Mouse (Mus musculus): ENCODE results near the gene Slc25a13. TPM values are rescaled to one million over a fixed set of nuclear protein-coding genes. Genes with fewer than 3 reads are reported as not detected.

Slc25a13 gene
- 35.0 and 41.1 TPM in 2 replicates for polyA plus RNA-seq (2015; fragmentation: Nextera tagmentation; extraction: Ambion mirVana)

DNA sequence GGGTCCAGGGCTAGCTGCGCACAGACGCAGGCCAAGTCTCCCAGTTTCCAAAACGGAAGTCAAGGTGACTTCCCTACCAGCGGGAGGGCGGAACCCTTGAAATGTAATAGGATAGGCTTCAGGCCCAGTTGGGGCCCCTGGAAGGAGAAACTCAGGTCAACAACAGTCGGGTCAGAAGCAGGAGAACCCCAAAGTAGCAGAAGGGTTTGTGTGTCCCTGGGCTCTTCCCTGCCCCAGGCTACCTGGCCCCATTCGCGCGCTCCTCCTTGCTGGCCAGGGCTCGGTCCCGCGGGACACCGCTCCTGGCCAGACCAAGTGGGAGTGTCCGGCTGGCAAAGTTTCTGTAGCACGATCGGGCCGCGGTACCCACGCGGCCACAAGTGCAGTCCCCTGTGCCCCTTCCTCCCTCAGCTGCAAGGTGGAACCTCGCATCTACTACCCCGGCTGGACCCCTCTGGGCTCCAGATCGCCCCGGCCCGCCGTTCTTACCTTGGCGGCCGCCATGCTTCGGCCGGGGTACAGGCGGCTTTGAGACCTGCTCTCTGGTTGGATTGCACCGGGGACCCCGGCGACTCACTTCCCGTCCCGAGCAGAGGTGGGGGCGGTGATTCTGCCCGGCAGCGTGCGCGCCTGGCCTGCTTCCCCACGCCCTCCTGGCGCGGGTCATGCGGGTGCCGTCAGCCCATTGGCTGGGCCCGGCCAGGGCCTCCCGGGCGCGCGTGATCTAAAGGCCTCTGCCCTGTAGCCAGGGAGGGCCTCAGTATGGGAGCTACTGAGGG, at the start of gene Slc25a13:
Slc25a13 (minus strand) TSS at position 667 of the 779 bp plus-strand sequence.
- Histone ChIP-seq H3K9ac (peak within 1 kb of the TSS; percentile 64), H3K4me2 (peak within 1 kb of the TSS; percentile 88), H3K4me3 (replicated peaks) (peak within 1 kb of the TSS; percentile 71), H3K9me3 (replicated peaks) (no peaks in the 10 kb centered on the region), H3K36me3 (replicated peaks) (no peaks in the 10 kb centered on the region), H3K27me3 (no peaks in the 10 kb centered on the region), H3K4me1 (replicated peaks) (peaks cover 15% of the 10 kb centered on the region), H3K27ac (replicated peaks) (peak within 1 kb of the TSS; percentile 73)
- peak; percentile 86 for ATAC-seq (ENCODE audit: insufficient read depth)
- WGBS (ENCODE audit: insufficient replicate concordance): 0% methylated on average over 51 of the region's 51 CpGs

DNA sequence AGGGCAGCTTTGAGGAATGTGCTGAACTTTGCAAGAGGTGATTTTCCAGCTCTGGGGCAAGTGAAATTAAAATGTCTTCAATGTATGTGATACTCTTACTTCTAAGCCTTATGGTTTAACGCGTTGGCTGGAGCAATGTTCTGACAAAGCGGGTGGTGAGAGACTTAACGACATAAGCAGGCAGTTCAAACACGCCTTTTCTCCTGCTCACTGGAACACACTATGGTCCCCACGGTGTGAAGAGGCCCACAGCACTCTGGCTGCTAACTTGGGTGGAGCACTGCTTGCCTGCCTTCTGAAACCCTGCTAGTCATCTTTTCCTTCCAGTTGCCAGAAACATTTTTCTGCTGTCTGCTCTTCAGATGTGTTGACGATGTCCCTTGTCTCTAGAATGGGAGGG, 48.8 kb upstream of the Slc25a13 start:
- no peak overlapping the region for H3K4me3 ChIP-seq (replicated peaks)
- no peaks in the 10 kb centered on the region for H3K9me3 ChIP-seq (replicated peaks)
- no peak overlapping the region for H3K9ac ChIP-seq
- 77% methylated on average over 7 of the region's 7 CpGs for WGBS (ENCODE audit: insufficient replicate concordance)
- no peak overlapping the region for H3K4me2 ChIP-seq
- no peaks in the 10 kb centered on the region for H3K4me1 ChIP-seq (replicated peaks)
- H3K36me3 ChIP-seq (replicated peaks): no peaks in the 10 kb centered on the region
- no peak overlapping the region for H3K27ac ChIP-seq (replicated peaks)
- no peaks in the 10 kb centered on the region for H3K27me3 ChIP-seq
- no peak for ATAC-seq (ENCODE audit: insufficient read depth)

DNA sequence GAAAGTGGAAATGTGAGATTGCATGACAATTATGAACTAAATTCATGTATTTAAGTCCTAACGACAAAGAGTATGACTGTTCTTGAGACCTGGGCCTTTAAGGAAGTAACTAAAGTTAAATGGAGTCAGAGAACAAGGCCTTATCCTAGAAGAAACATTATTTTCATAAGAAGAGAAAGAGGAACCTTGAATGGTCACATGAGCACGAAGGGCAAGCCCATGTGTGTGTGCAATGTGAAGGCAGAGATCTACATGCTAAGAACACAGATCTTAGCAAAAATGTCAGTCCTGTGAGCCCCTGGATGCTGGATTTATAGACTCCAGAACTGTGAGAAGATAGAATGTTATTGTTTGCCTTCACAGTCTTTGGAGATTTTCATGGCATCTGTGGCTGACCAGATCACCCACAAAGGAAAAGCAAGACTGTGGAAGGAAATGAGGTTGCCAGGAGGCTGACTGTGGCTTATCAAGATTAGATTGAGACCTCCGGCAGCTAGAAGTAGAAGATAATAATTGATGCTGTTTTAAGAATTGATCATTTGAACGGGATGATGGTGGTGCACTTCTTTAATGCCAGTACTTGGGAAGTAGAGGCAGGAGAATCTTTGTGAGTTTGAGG, 46.4 kb upstream of the Slc25a13 start:
- ATAC-seq (ENCODE audit: insufficient read depth): no peak
- 20% methylated on average over 4 of the region's 4 CpGs for WGBS (ENCODE audit: insufficient replicate concordance)
- no peak overlapping the region for H3K27ac ChIP-seq (replicated peaks)
- H3K36me3 ChIP-seq (replicated peaks): no peaks in the 10 kb centered on the region
- no peak overlapping the region for H3K4me3 ChIP-seq (replicated peaks)
- no peaks in the 10 kb centered on the region for H3K27me3 ChIP-seq
- no peaks in the 10 kb centered on the region for H3K9me3 ChIP-seq (replicated peaks)
- H3K4me2 ChIP-seq: no peak overlapping the region
- H3K4me1 ChIP-seq (replicated peaks): no peaks in the 10 kb centered on the region
- no peak overlapping the region for H3K9ac ChIP-seq

- Histone ChIP-seq H3K36me3 (replicated peaks) (no peaks in the 10 kb centered on the region), H3K9ac (no peak overlapping the region)
- 58% methylated on average over 4 of the region's 4 CpGs for WGBS (ENCODE audit: insufficient replicate concordance)
Measured at GRCm38 (mm10) chr6:6260917-6261316, 43.9 kb upstream of the Slc25a13 start.

DNA sequence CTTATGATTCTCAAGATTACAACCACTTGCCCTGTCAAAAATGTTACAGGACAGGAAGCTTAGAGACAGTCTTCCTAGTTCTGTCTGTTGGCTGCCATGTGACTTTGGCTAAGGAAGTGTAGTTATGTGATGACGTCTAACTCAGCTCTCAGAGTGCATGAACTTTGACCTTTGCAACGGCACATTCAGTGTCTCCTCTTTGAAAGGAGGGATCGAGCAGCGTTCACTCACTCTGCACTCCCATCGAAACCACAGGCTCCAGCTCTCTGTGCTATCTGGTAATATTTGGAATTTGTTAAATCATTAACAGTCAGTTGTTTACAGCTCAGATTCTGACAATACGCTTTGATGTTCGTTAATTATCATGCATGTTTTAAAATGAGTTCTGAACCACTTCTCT, 31.5 kb upstream of the Slc25a13 start:
- H3K4me3 ChIP-seq (replicated peaks): no peak overlapping the region
- H3K4me2 ChIP-seq: no peak overlapping the region
- ATAC-seq (ENCODE audit: insufficient read depth): no peak
- no peaks in the 10 kb centered on the region for H3K27me3 ChIP-seq
- no peaks in the 10 kb centered on the region for H3K9me3 ChIP-seq (replicated peaks)
- H3K36me3 ChIP-seq (replicated peaks): no peaks in the 10 kb centered on the region
- 56% methylated on average over 7 of the region's 7 CpGs for WGBS (ENCODE audit: insufficient replicate concordance)
- no peak overlapping the region for H3K27ac ChIP-seq (replicated peaks)
- no peak overlapping the region for H3K9ac ChIP-seq
- H3K4me1 ChIP-seq (replicated peaks): no peaks in the 10 kb centered on the region

More at GRCm38 (mm10) chr6:6260917-6261316, 43.9 kb upstream of the Slc25a13 start:
- H3K27ac ChIP-seq (replicated peaks): no peak overlapping the region
- no peak overlapping the region for H3K4me2 ChIP-seq
- no peaks in the 10 kb centered on the region for H3K9me3 ChIP-seq (replicated peaks)
- H3K27me3 ChIP-seq: no peaks in the 10 kb centered on the region
- no peak for ATAC-seq (ENCODE audit: insufficient read depth)
- no peaks in the 10 kb centered on the region for H3K4me1 ChIP-seq (replicated peaks)
- H3K4me3 ChIP-seq (replicated peaks): no peak overlapping the region

GRCm38 (mm10) chr6:6243828-6244227, 26.9 kb upstream of the Slc25a13 start:
- H3K9ac ChIP-seq: no peak overlapping the region
- H3K36me3 ChIP-seq (replicated peaks): no peaks in the 10 kb centered on the region
- H3K27me3 ChIP-seq: no peaks in the 10 kb centered on the region
- no peaks in the 10 kb centered on the region for H3K4me1 ChIP-seq (replicated peaks)
- no peak overlapping the region for H3K4me2 ChIP-seq
- no peak for ATAC-seq (ENCODE audit: insufficient read depth)
- no peak overlapping the region for H3K4me3 ChIP-seq (replicated peaks)
- no peak overlapping the region for H3K27ac ChIP-seq (replicated peaks)
- no peaks in the 10 kb centered on the region for H3K9me3 ChIP-seq (replicated peaks)
- WGBS (ENCODE audit: insufficient replicate concordance): 35% methylated on average over 1 of the region's 1 CpGs

DNA sequence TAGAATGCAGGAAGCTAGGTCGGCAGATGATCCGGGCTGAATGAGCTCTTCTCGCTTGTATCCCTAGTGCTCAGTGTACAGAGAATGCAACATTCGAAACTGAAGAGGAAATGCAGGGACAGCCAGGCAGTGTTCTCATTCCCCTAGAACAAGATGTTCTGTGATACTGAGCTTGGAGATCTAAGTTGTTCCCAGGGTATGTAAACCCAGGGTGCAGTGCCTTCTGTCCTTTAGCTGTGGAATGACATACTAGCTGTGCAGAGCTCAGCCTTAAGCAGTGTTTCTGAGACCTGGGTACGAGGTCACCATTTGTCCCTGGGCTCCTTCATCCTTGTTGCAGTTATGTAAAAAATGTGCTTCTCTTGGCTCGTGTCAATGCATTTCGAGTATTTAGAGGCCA, 25.1 kb upstream of the Slc25a13 start:
- Histone ChIP-seq H3K4me3 (replicated peaks) (no peak overlapping the region), H3K4me2 (no peak overlapping the region), H3K4me1 (replicated peaks) (no peaks in the 10 kb centered on the region), H3K9ac (no peak overlapping the region), H3K9me3 (replicated peaks) (no peaks in the 10 kb centered on the region), H3K27ac (replicated peaks) (no peak overlapping the region), H3K27me3 (no peaks in the 10 kb centered on the region), H3K36me3 (replicated peaks) (no peaks in the 10 kb centered on the region)
- 53% methylated on average over 7 of the region's 7 CpGs for WGBS (ENCODE audit: insufficient replicate concordance)
- no peak for ATAC-seq (ENCODE audit: insufficient read depth)

GRCm38 (mm10) chr6:6236788-6237298, 19.9 kb upstream of the Slc25a13 start:
- Histone ChIP-seq H3K27me3 (no peaks in the 10 kb centered on the region), H3K4me2 (no peak overlapping the region), H3K27ac (replicated peaks) (no peak overlapping the region), H3K4me3 (replicated peaks) (no peak overlapping the region), H3K4me1 (replicated peaks) (no peaks in the 10 kb centered on the region), H3K9me3 (replicated peaks) (no peaks in the 10 kb centered on the region), H3K9ac (no peak overlapping the region), H3K36me3 (replicated peaks) (no peaks in the 10 kb centered on the region)
- 59% methylated on average over 2 of the region's 2 CpGs for WGBS (ENCODE audit: insufficient replicate concordance)
- ATAC-seq (ENCODE audit: insufficient read depth): no peak

DNA sequence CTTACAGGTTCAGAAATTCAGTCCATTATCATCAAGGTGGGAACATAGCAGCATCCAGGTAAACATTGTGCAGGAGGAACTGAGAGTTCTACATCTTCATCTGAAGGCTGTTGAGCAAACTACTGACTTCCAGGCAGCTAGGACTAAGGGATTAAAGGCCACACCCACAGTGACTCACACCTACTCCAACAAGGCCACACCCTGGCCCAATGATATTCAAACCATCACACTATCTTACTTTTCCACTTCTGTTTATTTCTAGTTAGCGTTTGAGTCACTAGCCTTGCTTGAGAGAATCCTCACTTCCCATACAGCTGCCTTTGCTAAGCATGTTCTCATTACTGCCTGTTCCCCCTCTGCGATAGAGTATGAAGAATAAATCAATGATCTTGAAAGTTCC, 13.3 kb upstream of the Slc25a13 start:
- no peaks in the 10 kb centered on the region for H3K36me3 ChIP-seq (replicated peaks)
- H3K4me1 ChIP-seq (replicated peaks): no peaks in the 10 kb centered on the region
- H3K9ac ChIP-seq: no peak overlapping the region
- H3K4me2 ChIP-seq: no peak overlapping the region
- no peak overlapping the region for H3K4me3 ChIP-seq (replicated peaks)
- 68% methylated on average over 2 of the region's 2 CpGs for WGBS (ENCODE audit: insufficient replicate concordance)
- H3K27ac ChIP-seq (replicated peaks): no peak overlapping the region
- no peaks in the 10 kb centered on the region for H3K27me3 ChIP-seq
- no peaks in the 10 kb centered on the region for H3K9me3 ChIP-seq (replicated peaks)
- no peak for ATAC-seq (ENCODE audit: insufficient read depth)

- no peak overlapping the region for H3K9ac ChIP-seq
- H3K9me3 ChIP-seq (replicated peaks): no peaks in the 10 kb centered on the region
- WGBS (ENCODE audit: insufficient replicate concordance): 58% methylated on average over 7 of the region's 7 CpGs
- no peak overlapping the region for H3K4me2 ChIP-seq
- no peaks in the 10 kb centered on the region for H3K27me3 ChIP-seq
- no peak for ATAC-seq (ENCODE audit: insufficient read depth)
- no peak overlapping the region for H3K4me3 ChIP-seq (replicated peaks)
- no peaks in the 10 kb centered on the region for H3K4me1 ChIP-seq (replicated peaks)
- no peak overlapping the region for H3K27ac ChIP-seq (replicated peaks)
- H3K36me3 ChIP-seq (replicated peaks): no peaks in the 10 kb centered on the region
Measured at GRCm38 (mm10) chr6:6222721-6223120, 5.7 kb upstream of the Slc25a13 start.

DNA sequence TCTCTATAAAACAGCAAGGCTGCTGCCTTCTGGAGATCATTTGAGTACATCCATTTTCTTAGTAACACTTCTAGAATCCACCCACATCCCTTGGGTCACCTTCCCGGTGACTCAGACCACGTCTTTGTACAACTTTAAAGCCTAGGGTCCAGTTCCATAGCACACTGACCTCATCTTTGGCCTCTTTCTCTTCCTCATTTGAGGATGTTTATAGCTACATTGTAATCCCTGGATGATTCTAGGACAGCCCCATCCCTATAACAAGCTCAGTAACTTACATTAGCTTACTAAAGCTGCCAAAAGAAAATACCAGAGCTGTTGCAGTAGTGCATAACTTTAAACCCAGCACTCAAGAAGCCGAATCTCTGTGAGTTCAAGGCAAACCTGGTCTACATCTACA, 3.6 kb upstream of the Slc25a13 start:
- H3K27me3 ChIP-seq: no peaks in the 10 kb centered on the region
- no peak for ATAC-seq (ENCODE audit: insufficient read depth)
- H3K4me2 ChIP-seq: no peak overlapping the region
- no peak overlapping the region for H3K4me3 ChIP-seq (replicated peaks)
- H3K4me1 ChIP-seq (replicated peaks): peaks cover 15% of the 10 kb centered on the region
- WGBS (ENCODE audit: insufficient replicate concordance): 64% methylated on average over 3 of the region's 3 CpGs
- no peak overlapping the region for H3K27ac ChIP-seq (replicated peaks)
- no peak overlapping the region for H3K9ac ChIP-seq
- H3K9me3 ChIP-seq (replicated peaks): no peaks in the 10 kb centered on the region
- H3K36me3 ChIP-seq (replicated peaks): no peaks in the 10 kb centered on the region

Measured in liver, embryonic 15.5 days (tissue).